Mouse (Mus musculus): Measurements from ENCODE around the gene Gm13089.
"Not testable (repeated sequence)": the region's sequence is repeated elsewhere in the genome, so short reads cannot be mapped to it uniquely, and the experiment has no call there.

The Gm13089 gene

DNA sequence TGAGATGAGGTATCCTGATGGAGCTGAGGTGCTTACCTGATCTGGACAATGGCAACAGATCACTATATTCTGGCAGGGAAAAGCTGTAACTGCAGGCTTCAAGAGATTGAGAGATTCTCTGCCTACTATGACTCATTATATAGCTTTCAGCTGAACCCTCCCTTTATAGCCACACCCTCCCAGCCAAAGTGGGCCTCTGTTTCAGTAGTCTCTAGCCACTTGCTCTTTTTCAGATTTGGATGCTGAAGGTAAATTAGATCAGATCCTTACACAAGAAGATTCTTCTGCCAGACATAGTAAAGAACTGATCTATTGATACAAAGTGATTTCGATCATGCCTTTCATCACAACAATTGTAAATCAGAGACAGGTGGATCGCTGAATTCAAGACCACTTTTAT lies at the start of gene Gm13089:
Gene Gm13089, minus strand, starts transcription at position 101 of the 400 bp plus-strand sequence.
- DNase-seq (ENCODE audit: low spot score) = no peak

DNA sequence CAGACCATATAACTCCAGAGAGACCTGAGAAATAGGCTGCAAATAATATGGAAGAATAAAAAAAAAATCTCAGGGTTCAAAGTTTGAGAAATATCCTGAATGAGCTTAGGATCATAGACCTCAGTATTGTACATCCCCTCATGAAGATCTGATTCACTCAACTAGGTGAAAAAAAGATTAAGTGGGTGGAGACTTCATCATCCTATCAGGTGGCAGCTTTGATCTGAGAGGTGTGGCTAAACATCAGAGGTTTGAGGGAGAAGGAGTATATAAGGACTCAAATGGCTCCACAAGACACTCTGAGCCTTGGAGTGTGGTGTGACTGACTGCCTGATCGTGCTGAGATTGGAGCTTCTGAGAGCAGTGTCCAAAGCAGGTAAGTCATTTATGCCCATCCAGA lies 16.6 kb upstream of the Gm13089 start, which contains the start of gene Gm13078:
Gene Gm13078, plus strand, starts transcription at position 301 of the 400 bp plus-strand sequence.
- no peak for DNase-seq (ENCODE audit: low spot score)

DNA sequence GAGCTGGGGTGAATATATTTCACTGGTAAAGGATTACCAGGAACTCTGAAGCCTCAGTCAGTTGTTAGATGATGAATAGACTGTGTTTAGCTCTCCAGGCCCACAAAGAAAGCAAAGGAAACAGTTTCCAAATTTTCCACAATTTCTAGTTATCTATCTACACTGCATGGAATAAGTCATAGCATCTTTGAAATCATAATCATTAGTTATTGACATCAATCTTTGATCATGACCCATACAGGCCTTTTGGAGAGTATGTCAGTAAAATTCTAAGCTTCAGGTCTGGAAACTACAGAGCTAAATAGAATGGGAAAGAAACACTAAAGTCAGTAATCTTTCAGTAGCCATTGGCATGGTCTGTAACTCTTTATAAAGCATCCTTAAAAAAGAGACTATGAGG lies 45.4 kb downstream of the Gm13089 start, which contains the start of gene Gm13088:
Gene Gm13088, minus strand, starts transcription at position 101 of the 400 bp plus-strand sequence.
- not testable (repeated sequence) for DNase-seq (ENCODE audit: low spot score)
